Mouse (Mus musculus) spleen, postnatal 4 days (tissue): ENCODE measurements at regions not wholly inside any gene's neighbourhood (a gene's known extent, or its start where the extent isn't known, plus 50 kb on each side); places are given as distances from the start of the nearest gene placed in this dataset.

Source experiments
- DNase-seq, 2 experiments: peaks; one replicate each; pipeline ENCODE4 v3.0.0; 2022; ENCODE audit warnings: low spot score in 2 of 2

DNA sequence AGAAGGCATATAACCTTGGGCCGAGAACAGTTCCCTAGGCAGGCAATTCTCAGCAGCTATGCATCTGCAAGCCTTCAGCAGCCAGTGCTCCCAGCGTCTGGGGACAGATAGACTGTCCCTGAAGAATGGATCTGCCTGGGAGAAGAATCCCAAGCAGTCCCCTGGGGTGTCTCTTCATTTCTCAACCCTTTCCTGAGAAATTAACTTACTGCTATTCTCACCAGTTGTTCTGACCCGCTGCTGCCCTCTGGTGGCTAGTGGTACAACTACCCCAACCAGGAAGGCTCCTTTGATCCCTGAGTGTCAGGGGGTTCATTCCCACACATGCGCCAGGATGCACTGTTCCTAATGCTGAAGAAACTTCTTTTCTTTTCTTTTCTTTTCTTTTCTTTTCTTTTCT lies 323.7 kb downstream of the Gm45692 start:
- peak; percentile 35 to 78 for DNase-seq

DNA sequence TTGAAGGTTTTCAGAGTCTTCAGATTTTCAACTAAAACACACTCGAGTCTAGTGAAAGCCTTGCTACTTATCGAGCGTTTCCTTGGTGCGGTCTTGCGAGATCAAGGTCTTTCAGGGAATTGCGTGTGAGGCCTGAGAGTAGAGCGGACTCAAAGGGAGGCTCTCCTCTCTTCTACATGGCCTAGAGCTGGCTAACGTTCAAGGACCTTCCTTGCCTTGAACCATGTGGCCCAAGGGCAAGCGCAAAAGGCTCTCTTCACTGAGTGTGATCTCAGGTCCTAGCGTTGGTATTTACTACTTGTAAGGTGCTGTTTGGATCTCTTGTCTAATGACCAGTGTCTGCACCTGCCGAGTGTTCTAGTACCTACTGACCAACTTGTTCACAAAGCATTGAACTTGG lies 324.4 kb downstream of the Gm45692 start:
- DNase-seq: no peak

DNA sequence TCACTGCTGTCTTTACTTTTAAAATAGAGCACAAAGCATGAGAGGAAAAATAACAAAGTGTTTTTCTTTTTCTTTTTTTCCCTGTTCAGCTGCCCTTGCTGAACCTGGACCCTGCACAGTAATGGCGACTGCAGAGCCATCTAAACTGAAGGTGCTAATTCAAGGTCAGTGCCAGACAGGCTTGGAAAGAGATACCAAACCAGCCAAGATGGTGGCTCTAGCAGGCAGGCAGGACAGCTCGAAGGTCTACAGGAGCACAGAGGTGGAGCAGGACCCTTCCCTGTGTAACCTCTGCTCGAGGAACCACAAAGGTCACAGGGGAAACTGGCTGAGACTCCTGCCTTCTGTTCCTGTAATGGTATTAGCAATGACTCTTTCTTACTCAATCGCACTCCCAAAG lies 326.7 kb downstream of the Gm45692 start:
- no peak for DNase-seq

DNA sequence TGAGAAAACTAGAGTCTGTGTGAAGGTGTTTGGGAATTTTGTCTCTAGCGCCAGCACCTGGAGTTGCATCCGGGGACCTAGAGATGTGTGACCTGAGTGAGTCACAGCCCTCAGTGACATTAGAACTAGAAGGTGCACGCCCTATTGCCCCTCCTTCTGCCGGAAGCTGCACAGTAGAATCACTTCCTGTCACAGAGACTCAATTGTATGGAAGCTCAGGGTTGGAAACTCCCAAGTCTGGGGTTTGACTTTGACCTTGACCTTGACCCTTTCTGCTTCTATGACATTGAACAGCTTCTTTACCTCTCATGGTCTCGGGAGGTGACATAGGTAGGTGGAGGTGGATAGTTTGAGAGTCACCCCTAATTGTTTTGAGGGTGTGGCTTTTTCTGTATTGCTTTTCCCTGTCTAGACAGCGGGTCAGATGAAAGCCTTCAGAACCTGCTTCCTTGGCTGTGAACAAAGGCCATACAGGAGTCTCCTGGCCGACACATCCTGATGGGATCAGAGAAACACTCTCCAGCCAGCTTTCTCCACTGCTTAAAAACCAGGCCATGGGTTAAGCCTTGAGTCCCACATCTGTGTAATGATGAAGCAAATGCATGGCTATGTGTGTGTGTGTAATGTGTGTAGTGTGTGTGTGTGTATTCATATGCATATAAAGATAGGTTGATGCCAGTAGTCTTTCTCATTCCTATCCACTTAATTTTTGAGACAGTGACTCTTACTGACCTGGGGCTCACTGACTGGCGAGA lies 328.7 kb downstream of the Gm45692 start:
- no peak for DNase-seq

DNA sequence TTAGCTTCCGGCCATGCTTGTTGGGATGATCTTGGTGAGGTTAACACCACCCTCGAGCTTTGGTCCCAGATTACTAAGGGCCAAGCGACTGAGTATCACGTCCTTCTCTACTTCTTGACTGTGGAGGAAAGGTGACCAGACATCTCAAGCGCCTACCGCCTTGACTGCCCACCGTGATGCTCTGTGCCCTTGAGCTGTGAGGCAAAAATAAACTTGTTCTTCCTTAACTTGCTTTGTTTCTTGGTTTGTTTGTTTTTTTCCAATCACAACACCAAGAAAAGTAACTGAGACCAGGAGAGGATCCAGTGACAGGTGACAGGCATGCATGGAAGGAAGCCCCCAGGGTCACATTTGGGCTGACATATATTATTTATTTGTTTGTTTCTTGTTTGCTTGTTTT lies 330.0 kb downstream of the Gm45692 start:
- no peak for DNase-seq

DNA sequence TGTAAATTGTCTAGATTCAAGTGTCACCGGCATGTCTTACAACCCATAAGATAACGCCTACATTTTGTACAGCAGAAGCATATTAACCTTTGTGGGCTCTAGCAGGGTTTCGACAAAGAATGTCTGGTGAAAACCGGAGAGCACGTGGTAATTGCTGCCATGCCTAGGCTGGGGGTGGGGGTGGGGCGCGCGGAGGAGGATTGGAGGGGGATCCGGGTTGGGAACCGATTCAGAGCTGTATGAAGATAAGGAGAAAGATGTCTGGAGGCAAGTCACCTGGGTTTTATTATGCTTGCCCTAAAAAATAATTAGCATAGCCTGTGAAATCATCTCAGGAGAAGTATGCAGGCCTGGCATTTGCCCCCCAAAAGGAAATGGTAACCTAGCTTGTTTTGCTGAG lies 331.2 kb downstream of the Gm45692 start:
- no peak for DNase-seq

DNA sequence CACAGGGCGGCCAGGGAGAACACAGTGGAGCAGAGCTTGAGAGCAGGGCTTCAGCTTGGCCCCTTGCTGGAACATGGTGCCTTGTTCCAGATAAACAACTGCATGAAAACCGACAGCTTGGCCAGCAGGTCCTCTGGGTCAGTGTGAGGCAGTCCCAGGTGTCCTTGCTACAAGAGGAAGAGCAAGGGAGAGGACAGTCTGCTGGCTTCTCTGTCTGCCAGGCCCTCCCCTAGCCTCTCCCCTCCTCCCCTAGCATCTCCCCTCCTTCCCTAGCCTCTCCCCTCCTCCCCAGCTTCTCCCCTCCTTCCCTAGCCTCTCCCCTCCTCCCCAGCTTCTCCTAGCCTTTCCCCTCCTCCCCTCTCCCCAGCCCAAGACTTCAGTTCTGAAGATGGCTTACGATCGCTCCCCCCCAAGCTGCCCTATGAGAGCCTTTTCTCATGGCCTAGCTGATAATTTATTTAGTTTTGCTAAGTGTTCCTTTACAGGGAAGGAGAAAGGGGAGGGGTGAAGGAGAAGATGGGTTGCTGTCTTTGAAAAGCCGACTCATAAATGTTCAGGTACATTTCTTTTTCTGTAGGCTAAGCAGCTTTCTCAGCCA lies 333.7 kb downstream of the Gm45692 start:
- no peak for DNase-seq

DNA sequence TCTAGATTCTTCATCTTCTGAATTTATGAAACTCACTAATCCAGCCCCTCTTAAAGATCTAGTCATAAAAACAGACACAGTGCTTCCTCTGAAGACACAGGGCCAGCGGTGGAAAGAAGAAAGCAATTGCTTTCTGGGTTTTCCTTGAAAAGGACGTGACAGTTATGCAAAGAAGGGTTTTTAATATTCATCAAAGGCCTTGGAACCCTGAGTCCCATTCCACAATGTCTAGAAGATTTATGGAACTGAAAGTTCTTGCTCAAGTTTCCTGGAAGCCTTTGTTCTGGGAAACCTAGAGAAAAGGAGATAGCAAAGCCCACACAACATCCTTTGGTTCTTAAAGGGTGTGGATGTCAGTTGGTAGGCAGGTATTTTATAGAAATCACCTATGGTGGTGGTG lies 346.0 kb downstream of the Gm45692 start:
- no peak for DNase-seq

DNA sequence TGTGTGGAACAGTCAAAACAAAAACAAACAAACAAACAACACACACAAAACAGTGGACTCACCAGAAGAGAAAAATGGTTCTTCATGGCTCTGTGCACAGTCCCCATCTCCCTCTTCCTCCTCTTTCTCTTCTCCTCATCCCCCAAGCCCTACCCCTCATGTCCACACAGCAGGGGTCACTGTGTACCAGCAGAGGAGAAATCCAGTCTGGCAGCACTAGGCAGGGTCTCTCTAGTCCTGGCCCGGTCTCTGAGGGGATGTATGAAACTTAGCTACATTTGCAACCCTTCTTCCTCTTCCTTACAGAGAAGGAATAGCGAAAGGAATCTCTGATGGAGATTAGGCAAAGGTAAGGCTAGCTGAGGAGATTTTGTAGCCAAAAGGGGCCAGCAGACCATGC lies 349.1 kb downstream of the Gm45692 start:
- no peak for DNase-seq

DNA sequence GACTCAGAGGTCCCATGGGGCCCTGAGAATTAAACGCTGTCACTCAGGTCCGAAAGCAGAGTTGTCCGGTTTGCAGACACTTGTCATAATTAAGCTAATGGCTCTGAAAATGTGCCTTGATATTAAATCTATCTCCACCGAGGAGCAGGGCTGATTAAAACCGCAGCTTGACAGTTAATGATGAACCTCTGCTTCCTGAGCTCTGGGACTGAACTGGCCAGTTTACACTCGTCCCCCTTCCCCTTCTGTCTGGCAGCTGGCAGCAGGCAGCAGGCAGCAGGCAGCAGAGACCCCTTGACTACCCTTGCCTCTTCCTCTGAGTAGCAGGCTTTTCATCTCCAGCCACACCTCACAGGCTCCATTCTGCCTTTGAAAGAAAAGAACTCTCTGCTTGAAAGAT lies 350.4 kb downstream of the Gm45692 start:
- no peak for DNase-seq

DNA sequence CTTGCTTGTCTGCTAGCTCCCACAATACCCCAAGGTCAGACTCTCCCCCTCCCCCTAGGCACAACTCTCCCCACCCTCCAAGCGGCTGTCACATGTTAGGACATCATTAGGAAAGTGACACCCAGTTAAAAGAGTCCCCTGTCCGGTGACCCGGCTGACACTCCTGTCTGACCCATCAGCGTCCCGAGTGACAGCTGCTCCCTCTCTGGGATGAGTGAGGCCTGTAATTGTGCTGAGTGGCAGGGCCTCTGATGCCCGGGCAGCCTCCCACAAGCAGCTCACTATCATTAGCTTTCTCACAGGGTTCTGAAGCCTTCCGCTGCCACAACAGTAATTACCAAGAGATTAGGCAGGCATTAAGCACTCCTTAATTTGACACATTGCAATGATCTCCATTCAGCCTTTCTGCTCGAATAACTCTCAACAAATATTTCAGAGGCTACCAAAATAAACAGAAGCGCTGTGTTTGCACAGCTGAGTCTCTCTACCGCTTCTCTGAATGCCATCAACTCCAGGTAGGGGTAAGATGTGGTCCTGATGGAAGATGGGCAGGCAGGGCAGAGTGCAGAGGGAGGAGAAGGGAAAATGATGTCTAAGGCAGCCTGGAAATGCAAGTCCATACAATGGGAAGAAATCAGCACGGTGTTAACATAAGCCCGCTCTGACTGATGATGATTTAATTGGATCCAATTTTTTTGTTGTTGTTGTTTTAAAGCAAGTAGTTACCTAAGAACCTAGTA lies 352.6 kb downstream of the Gm45692 start:
- no peak for DNase-seq

DNA sequence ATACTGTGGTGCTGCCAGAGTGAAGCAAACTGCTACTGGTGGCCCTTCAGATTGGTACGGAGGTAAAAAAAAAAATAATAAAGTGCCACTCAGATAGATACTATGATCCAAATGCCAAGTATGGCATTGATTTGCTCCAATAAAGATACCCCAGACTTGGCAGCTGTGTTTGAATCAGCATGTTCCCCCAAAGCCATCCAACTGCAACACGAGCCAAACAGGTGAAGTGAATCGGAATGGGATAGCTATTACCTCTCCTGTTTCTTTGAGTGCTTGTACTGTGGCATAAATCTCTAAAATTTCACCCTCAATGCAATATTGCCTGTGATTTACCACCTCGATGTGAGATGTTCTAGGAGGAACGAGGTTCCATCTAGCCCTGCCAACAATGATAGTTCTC lies 365.4 kb downstream of the Gm45692 start:
- DNase-seq: no peak

DNA sequence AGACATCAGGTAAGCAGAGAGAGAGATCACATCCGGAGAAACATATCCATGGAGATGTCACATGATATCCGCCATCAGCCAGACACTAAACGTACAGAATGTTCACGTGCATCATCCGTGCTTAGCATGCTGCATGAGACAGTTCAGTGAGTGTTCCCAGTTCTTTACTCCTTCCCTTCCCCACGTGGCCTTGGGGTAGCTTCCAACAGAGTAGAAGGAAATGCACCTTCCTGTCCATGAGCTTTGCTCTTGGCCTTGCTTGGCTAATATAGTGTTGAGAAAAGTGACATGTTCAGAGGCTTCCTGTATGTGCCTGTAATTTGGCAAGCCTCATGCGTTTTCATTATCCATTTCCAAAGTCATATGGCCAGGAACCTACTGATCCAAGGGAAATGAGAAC lies 368.5 kb downstream of the Gm45692 start:
- DNase-seq: no peak

DNA sequence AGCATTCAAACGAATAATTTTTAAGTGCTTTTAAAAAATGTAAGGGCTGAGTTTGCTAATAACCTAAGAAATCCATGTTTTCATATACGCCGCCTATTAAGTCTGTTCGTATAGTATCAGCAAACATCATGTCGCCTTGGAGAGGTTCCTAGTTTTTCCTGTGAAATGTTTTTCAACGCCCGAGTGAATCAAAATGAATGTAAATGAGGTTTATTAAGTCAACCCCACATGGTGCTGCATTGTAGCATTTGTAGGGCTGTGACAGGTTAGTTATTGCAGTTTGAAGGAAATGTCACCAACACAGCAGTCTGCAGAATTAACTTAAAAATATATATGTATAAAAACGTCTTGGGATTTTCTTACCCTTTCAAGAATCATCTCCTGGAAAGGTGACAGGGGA lies 369.3 kb downstream of the Gm45692 start:
- no peak for DNase-seq

DNA sequence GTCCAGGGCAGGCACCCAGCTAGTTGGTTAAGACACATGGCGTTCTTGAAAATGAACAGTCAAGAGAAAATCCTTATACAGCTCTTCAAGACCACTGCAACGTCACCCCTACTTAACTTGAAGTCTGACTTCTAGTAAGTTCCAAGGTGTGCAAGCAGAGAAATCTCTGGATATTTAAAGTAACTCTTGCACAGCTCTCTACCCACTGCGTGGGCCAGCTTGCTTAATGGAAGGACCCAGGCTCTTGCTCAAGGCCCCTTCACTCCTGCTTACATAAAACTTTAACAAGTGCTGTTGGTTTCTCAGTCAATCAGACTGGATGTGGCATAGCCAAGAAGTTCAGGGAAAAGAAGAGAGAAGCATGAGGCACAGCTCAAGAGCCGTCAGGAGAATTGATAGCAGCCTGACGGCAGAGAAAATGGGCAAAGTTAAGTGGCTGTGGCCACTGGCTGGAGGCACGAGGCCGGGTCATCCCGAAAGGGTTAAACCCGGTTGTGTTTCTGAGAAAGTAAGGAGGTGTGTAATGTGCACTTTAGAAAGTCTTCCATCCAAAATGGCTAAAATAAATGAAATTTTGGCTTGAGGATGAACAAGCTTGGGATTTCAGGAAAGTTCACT lies 382.0 kb downstream of the Gm45692 start:
- peak in 1 of 2 experiments; percentile 48 for DNase-seq

DNA sequence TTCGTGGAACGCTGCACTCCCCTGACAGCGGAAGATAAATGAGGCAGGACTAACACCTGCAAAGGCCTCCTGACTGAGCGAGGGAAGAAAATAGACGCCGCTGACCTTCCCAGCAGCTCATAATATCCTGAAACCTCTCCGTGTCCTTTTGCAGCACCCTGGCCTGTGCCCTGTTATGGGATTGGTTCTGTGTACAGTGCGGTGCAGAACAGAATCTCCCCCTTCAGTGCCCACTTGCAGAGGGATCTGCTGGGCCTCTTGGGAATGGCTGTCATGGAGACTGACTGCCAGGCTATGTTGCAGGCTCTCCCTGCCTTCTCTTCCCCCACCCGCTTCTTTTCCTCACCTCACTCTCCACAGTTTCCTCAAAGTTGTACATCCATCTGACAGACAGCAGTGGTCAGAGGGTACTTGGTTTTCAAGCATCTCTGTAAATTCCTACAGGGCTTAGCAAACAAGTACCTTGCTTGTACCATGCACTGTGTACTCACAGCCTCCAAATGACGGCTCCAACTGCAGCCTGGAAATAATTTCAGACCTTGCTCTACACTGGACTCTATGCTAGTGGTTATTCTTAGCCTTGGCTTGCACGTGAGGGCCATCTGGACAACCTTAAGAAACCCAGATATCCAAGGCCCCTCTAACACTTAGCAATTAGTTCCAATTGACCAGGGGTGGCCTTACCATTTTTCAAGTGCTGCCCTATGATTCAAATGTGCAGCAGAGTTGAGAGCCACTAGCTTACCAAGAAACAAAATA lies 382.7 kb downstream of the Gm45692 start:
- DNase-seq: peak in 1 of 2 experiments; percentile 46

DNA sequence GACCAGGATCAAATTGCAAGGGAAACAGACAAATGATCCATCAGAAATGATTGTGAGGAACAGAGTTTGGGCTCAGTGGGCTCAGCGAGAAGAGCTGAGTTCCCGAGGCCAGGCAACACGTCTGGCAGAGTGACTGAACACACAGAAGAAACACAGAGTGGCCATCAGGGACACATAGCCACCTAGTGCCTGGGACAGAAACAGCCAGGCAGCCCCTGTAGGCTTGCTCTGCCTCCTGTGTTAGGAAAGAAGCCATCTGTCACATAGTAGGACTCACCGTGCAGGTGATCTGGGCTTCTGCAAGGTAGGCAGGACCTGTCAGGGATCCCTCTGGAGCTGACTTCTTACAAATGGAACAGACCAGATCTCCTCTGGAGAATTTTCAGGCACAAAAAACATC lies 383.4 kb downstream of the Gm45692 start:
- no peak for DNase-seq

DNA sequence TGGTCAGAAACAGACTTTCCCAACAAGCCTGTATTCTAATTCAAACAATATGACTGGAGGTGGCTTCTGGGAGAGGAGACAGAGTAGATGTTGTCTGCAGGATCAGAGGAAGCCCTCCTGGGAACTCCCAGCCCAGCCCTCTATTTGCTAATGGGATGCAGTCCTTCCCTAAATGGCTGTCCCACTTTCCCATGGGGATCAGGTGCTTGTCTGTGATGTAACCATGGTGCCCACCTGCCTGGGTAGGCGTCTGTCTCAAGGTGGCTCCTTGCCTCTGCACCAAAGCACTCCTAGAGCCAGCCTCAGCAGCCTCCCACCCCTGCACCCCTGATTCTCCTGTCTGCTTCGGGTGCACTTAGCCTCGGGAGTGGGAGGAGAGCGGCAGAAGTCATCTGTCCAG lies 384.6 kb downstream of the Gm45692 start:
- no peak for DNase-seq

DNA sequence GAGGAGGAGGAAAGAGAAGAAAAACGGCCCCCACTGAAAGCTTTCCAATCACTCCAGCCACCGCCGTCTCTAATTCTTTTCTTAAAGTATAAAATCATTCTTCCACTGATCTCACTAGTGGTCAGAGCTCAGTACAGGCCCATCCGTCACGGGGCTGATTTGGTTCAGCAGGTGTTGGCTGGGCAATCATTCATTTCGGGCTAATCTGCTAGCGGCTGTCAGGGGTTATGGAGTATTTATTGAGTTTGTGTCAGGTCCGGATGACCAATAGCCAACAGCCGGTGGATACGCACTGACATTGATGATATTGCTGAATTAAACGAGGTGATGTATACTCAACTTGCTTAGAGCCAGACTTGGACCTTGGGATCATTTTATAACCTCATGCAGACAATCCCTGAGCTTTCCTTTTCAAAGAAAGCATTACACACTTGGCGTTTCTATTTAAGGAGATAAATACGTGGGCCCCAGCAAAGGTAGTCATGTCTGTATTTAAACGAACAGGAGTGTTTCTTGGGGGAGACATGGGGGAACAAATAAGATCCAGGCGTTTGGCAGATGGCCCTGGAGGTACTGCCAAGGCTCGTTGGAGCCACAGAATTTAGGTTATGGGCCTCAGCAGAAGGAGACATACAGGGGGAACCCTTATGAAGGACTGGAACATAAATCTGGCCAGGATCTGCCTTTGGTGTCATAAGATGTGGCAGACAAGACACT lies 385.1 kb downstream of the Gm45692 start:
- no peak for DNase-seq

DNA sequence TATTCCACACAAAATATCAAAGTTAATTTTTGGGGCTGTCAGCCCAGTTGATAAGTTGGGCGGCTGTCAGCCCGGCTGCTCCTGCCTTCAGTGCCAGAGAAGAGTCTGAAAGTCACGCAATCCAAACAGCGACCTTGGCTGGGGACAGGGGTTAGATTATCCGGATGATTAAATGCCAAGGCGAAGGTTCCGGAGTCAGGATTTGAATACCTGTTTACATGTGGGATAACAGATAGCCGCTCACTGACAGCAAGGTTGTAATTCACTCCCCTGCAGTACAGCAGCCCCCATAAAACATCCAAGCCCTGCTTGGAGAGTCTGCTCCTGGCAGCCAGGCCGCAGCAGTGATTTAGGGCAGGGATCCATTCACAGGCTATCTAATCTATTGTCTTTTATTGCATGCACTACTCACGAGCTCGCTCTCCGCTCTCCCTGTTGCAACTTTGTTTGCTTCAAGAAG lies 388.3 kb downstream of the Gm45692 start:
- no peak for DNase-seq

DNA sequence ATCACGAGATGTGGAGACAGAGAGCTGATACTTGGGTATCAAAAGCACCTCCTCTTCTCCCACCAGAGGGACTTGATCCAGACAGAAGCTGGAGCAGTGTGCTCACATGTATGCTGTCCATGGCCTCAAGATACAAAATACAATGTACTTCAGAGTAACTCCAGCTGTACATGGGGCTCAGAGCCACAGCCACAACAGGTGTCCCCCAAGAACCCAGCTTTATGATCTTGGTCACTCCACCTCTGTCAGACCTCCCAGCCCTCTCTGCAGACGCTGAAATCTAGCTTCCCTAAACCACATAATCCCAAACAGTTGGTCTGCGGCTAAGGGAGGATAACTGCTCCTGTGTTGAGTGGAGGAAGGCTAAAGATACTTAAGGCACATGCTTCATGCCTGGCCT lies 389.9 kb downstream of the Gm45692 start:
- DNase-seq: no peak
